Mouse (Mus musculus) layer of hippocampus, adult 6 months (tissue): ENCODE results near the gene Syngap1. TPM values are rescaled to one million over a fixed set of nuclear protein-coding genes. Genes with fewer than 3 reads are reported as not detected.

Experiments
- long read RNA-seq, 2 experiments: library from polyadenylated mRNA; unstranded; transcript quantifications; one replicate each; pipeline ENCODE4 v2.0.0; 2019 to 2020
- microRNA-seq: library from miRNA; unstranded; fragments of <30 nt; microRNA quantifications from one replicate; pipeline ENCODE4 v1.2.0, GENCODE M21; 2020
- polyA plus RNA-seq: library from polyadenylated mRNA; unstranded; fragments of <200 nt; fragmentation: Nextera tagmentation; gene quantifications from 2 replicates; pipeline ENCODE4 v1.2.3, GENCODE M21; 2021

Gene Syngap1
- 8.3 and 18.8 TPM in 2 replicates for polyA plus RNA-seq
- long read RNA-seq, experiment 1, result 0 reads
- long read RNA-seq, experiment 2, result 0 reads

DNA sequence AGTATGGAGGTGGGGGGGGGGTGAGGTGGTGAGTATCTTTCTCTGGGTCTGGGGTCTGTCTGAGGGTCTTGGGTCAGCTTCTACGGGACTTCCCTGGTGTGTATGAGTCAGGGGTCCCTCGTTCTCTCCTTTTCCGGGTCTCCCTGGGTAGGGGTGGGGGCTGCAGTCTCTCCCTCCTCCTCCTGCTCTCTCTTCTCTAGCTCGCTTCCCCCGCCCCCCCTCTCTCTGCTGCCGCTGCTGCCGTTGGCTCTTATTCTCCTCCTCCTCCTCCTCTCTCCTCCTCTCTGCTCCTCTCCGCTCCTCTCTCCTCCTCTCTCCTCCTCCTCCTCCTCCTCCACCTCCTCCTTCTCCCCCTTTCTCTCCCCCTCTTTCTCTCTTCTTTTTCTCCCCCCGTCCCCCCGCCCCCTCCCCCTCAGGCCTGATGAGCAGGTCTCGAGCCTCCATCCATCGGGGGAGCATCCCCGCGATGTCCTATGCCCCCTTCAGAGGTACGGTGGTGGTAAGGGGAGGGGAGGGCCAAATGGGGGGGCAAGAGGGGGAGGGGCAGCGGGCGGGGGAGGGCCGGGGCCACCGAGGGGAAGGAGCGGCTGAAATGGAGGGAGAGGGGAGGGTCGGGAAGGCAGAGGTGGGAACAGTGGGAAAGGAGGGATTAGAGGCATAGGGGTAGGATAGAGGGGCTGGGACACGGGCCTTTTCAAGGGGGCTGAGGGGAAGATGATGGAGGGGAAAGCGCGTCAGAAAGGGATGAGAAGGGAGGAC is at the start of gene Syngap1:
Syngap1 (plus strand) TSS at position 223 of the 759 bp plus-strand sequence.

DNA sequence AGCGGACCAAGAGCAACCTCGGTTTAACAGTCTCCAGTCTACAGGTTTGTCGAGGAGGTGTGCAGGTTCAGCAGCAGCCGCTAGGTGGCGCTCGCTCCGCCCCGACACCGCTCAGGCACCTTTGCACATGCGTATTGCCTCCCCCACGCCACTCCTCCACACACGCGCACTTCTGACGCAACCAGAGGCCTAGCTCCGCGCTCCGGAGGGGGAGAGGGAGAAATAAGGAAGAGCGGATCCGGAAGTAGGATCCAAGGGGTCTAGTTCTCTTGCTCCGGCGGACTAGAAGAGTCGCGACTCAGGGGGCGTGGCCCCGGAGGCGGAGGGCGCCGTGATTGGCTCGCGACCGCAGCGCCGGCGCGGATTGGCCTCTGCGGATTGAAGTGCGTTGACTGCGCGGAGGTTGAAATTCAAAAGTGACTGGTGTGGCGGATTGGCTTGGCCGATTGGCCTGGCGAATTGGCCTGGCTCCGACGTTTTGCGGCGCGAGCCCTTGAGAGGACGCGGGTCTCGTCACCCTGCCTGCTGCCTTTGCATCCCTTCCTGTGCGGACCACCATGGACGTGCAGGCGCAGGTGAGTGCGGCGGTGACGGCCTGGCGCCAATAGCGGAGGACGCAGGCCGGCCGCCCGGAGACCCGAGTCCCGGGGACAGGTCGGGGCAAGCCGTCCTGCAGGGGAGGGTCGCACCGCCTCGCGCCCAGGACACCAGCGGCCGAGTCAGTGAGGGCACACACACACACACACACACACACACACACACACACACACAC is 24.2 kb upstream of the Syngap1 start, which contains the start of gene Kifc5b:
Kifc5b (plus strand) TSS at position 381 of the 772 bp plus-strand sequence.

GRCm38 (mm10) chr17:26932839-26933398 is 8.1 kb upstream of the Syngap1 start, which contains the start of gene Phf1:
Phf1 (plus strand) TSS chr17:26933052.

GRCm38 (mm10) chr17:26939178-26939972 is 1.7 kb upstream of the Syngap1 start, which contains the start of gene Cuta:
Cuta (minus strand) TSS chr17:26939569.

GRCm38 (mm10) chr17:26972703-26973574 is 31.9 kb downstream of the Syngap1 start, which contains the start of gene Zbtb9:
Zbtb9 (plus strand) TSS chr17:26973167.

Small RNAs within 50 kb of the gene (microRNA-seq; reads per million reads assigned to microRNA genes)
- not detected for gene Gm27775
- 23.8 reads per million, percentile 42 among the genes with 10 or more reads in this experiment for gene Mir3083
- 6.2 reads per million, percentile 23 among the genes with 10 or more reads in this experiment for gene Mir6968

Other genes with a start within 250 kb of the Syngap1 start
- gene Crebrf, start 225.6 kb upstream of the Syngap1 start, polyA plus RNA-seq, result 10.3 and 14.4 TPM in 2 replicates
- 26.5 and 28.1 TPM in 2 replicates for gene Bnip1, start 160.2 kb upstream of the Syngap1 start, polyA plus RNA-seq
- not detected in 2 replicates for gene Nkx2-5, start 96.2 kb upstream of the Syngap1 start, polyA plus RNA-seq
- gene Kifc5b, start 24.2 kb upstream of the Syngap1 start, polyA plus RNA-seq, result 0.25 and 0.28 TPM in 2 replicates
- gene Phf1, start 8.2 kb upstream of the Syngap1 start, polyA plus RNA-seq, result 9.8 and 13.9 TPM in 2 replicates
- 189 and 190 TPM in 2 replicates for gene Cuta, start 1.7 kb upstream of the Syngap1 start, polyA plus RNA-seq
- gene Zbtb9, start 31.9 kb downstream of the Syngap1 start, polyA plus RNA-seq, result 6.4 and 6.7 TPM in 2 replicates
- gene Bak1, start 87.8 kb downstream of the Syngap1 start, polyA plus RNA-seq, result 1.4 and 1.7 TPM in 2 replicates
- gene Itpr3, start 116.1 kb downstream of the Syngap1 start, polyA plus RNA-seq, result 0.23 and 0.25 TPM in 2 replicates
- gene Uqcc2, start 192.7 kb downstream of the Syngap1 start, polyA plus RNA-seq, result 559 and 565 TPM in 2 replicates
- 0.75 and 1.0 TPM in 2 replicates for gene Ip6k3, start 226.5 kb downstream of the Syngap1 start, polyA plus RNA-seq